Mouse (Mus musculus) C2C12 (cell line): Measurements from ENCODE around the gene Gm21992. TPM values are rescaled to one million over a fixed set of nuclear protein-coding genes. Genes with fewer than 3 reads are reported as not detected.

ENCODE experiments used
- H3K27me3 ChIP-seq: one replicate; pipeline ENCODE4 v1.6.1; 2011; ENCODE audit not compliant: control insufficient read depth, insufficient read depth, insufficient read length
- H3K36me3 ChIP-seq: one replicate; pipeline ENCODE4 v1.6.1; 2011; ENCODE audit not compliant: control insufficient read depth, insufficient read depth
- H3K4me3 ChIP-seq: one replicate; pipeline ENCODE4 v1.5.1; 2011; ENCODE audit warnings: mild to moderate bottlenecking, control low read depth; ENCODE audit not compliant: poor library complexity, insufficient read depth, severe bottlenecking
- H3K79me2 ChIP-seq: one replicate; pipeline ENCODE4 v1.6.1; 2011; ENCODE audit not compliant: control insufficient read depth, insufficient read depth
- H3K79me3 ChIP-seq: one replicate; pipeline ENCODE4 v1.6.1; 2011; ENCODE audit warnings: low read depth, control low read depth
- H3ac ChIP-seq: one replicate; pipeline ENCODE3; 2011; ENCODE audit warnings: low read depth; ENCODE audit not compliant: control insufficient read depth, insufficient read length
- CEBPB ChIP-seq: IDR thresholded peaks from one replicate; pipeline ENCODE4 v1.6.1; 2011; ENCODE audit warnings: low read depth, mild to moderate bottlenecking, control low read depth, moderate library complexity
- CTCF ChIP-seq: IDR thresholded peaks from one replicate; pipeline ENCODE4 v1.5.1; 2011; ENCODE audit not compliant: control insufficient read depth, insufficient read depth, insufficient read length
- FOSL1 ChIP-seq: IDR thresholded peaks from one replicate; pipeline ENCODE4 v1.8.0; 2011; ENCODE audit warnings: mild to moderate bottlenecking, low read length; ENCODE audit not compliant: poor library complexity, insufficient read depth, severe bottlenecking
- MAX ChIP-seq: IDR thresholded peaks from one replicate; pipeline ENCODE4 v1.6.1; 2011; ENCODE audit warnings: mild to moderate bottlenecking, control low read depth
- MYOD1 ChIP-seq: IDR thresholded peaks from one replicate; pipeline ENCODE4 v1.6.1; 2011; ENCODE audit warnings: low read depth; ENCODE audit not compliant: control insufficient read depth, insufficient read length
- MYOG ChIP-seq: IDR thresholded peaks from one replicate; pipeline ENCODE4 v1.6.1; 2011; ENCODE audit not compliant: control insufficient read depth, insufficient read length; ENCODE audit errors: extremely low read depth
- USF1 ChIP-seq: IDR thresholded peaks from one replicate; pipeline ENCODE4 v1.6.1; 2011; ENCODE audit warnings: low read depth, mild to moderate bottlenecking, control low read depth, moderate library complexity
- polyA plus RNA-seq: library from polyadenylated mRNA; unstranded; fragments of >200 nt; fragmentation: generic; extraction: Trizol; gene quantifications from one replicate; pipeline ENCODE4 v1.2.1, GENCODE M21; 2012; ENCODE audit warnings: missing spikeins

The Gm21992 gene
- polyA plus RNA-seq, 1 experiment: 14.3 TPM

- H3K79me3 ChIP-seq: no peaks in the 10 kb centered on the region
These were observed 27.2 kb upstream of the Gm21992 start for GRCm38 (mm10) chr19:4838526-4839140.

GRCm38 (mm10) chr19:4837049-4837448 is 25.6 kb upstream of the Gm21992 start:
- no peak for TF ChIP-seq FOSL1
- no peak for TF ChIP-seq USF1
- TF ChIP-seq CEBPB: no peak
- no peak for TF ChIP-seq MAX
- no peaks in the 10 kb centered on the region for H3K79me3 ChIP-seq
- no peaks in the 10 kb centered on the region for H3K79me2 ChIP-seq
- no peak overlapping the region for H3ac ChIP-seq
- peaks cover 6% of the 10 kb centered on the region for H3K36me3 ChIP-seq
- peaks cover 14% of the 10 kb centered on the region for H3K27me3 ChIP-seq
- no peak overlapping the region for H3K4me3 ChIP-seq

More at GRCm38 (mm10) chr19:4838526-4839140, 27.2 kb upstream of the Gm21992 start:
- no peaks in the 10 kb centered on the region for H3K79me2 ChIP-seq
- H3K4me3 ChIP-seq: peak overlapping the region; percentile 36
- no peaks in the 10 kb centered on the region for H3K36me3 ChIP-seq
- TF ChIP-seq USF1 (no peak), MAX (no peak), FOSL1 (no peak), CTCF (no peak)
- peak overlapping the region; percentile 74 for H3ac ChIP-seq
- peaks cover 20% of the 10 kb centered on the region for H3K27me3 ChIP-seq

GRCm38 (mm10) chr19:4836096-4836495 is 24.7 kb upstream of the Gm21992 start:
- H3K27me3 ChIP-seq: peaks cover 6% of the 10 kb centered on the region
- peaks cover 9% of the 10 kb centered on the region for H3K36me3 ChIP-seq
- H3ac ChIP-seq: no peak overlapping the region
- no peak for TF ChIP-seq MYOG
- no peak for TF ChIP-seq FOSL1
- no peak for TF ChIP-seq MYOD1
- TF ChIP-seq USF1: no peak
- TF ChIP-seq CEBPB: no peak
- TF ChIP-seq CTCF: no peak
- TF ChIP-seq MAX: no peak
- H3K4me3 ChIP-seq: no peak overlapping the region
- no peaks in the 10 kb centered on the region for H3K79me2 ChIP-seq
- H3K79me3 ChIP-seq: no peaks in the 10 kb centered on the region

- Histone ChIP-seq H3K36me3 (peaks cover 9% of the 10 kb centered on the region), H3K27me3 (no peaks in the 10 kb centered on the region), H3ac (no peak overlapping the region), H3K79me3 (no peaks in the 10 kb centered on the region), H3K79me2 (no peaks in the 10 kb centered on the region), H3K4me3 (no peak overlapping the region)
- TF ChIP-seq FOSL1: no peak
- TF ChIP-seq CTCF: no peak
- TF ChIP-seq MYOG: no peak
- TF ChIP-seq CEBPB: no peak
- no peak for TF ChIP-seq USF1
- no peak for TF ChIP-seq MYOD1
- TF ChIP-seq MAX: no peak
These were observed 22.6 kb upstream of the Gm21992 start for GRCm38 (mm10) chr19:4833977-4834376.

- H3K27me3 ChIP-seq: no peaks in the 10 kb centered on the region
- no peaks in the 10 kb centered on the region for H3K79me2 ChIP-seq
- H3K36me3 ChIP-seq: peaks cover 9% of the 10 kb centered on the region
- TF ChIP-seq MAX (no peak), USF1 (no peak), MYOG (no peak), CEBPB (no peak), CTCF (no peak), MYOD1 (no peak), FOSL1 (no peak)
- H3K79me3 ChIP-seq: no peaks in the 10 kb centered on the region
- no peak overlapping the region for H3K4me3 ChIP-seq
- H3ac ChIP-seq: no peak overlapping the region
These were observed 17.7 kb upstream of the Gm21992 start for GRCm38 (mm10) chr19:4829156-4829555.

- Histone ChIP-seq H3K79me3 (no peaks in the 10 kb centered on the region), H3ac (no peak overlapping the region), H3K79me2 (no peaks in the 10 kb centered on the region), H3K27me3 (no peaks in the 10 kb centered on the region), H3K36me3 (peaks cover 9% of the 10 kb centered on the region), H3K4me3 (no peak overlapping the region)
- no peak for TF ChIP-seq MYOG
- no peak for TF ChIP-seq MAX
- no peak for TF ChIP-seq USF1
- TF ChIP-seq CEBPB: no peak
- no peak for TF ChIP-seq FOSL1
- no peak for TF ChIP-seq CTCF
- TF ChIP-seq MYOD1: no peak
These were observed 17.2 kb upstream of the Gm21992 start for GRCm38 (mm10) chr19:4828444-4829114.
